Mouse (Mus musculus) erythroblast, adult 5-6 weeks (primary cell): Measurements from ENCODE around the gene Gdi2. TPM values are rescaled to one million over a fixed set of nuclear protein-coding genes. Genes with fewer than 3 reads are reported as not detected.

Experiments used
- ATAC-seq: replicated peaks from 2 replicates; pipeline ENCODE4 v1.8.0; 2016; ENCODE audit warnings: moderate number of reproducible peaks, mild to moderate bottlenecking, moderate TSS enrichment, inconsistent platforms; ENCODE audit not compliant: poor library complexity, low FRiP score, severe bottlenecking
- total RNA-seq, 2 experiments: library from RNA; stranded (forward) in 1 of 2; stranded (reverse) in 1 of 2; fragments of 150-400 nt in 1 of 2; fragments of 200-764, 138-1000 nt in 1 of 2; gene quantifications; 2 replicates each; pipeline versions ENCODE4 v1.2.3 to v1.2.4; 2015 to 2017; ENCODE audit warnings: low replicate concordance in 2 of 2

The Gdi2 gene
- total RNA-seq, 2 experiments from 2014 or later, result 125 to 130 TPM

- no peak for ATAC-seq
Observed at GRCm38 (mm10) chr13:3544077-3544874, 6.4 kb downstream of the Gdi2 start.

GRCm38 (mm10) chr13:3544925-3545324 lies 7.1 kb downstream of the Gdi2 start:
- ATAC-seq, result peak; percentile 88

GRCm38 (mm10) chr13:3547410-3547809 lies 9.5 kb downstream of the Gdi2 start:
- ATAC-seq, result no peak

- no peak for ATAC-seq
Observed at GRCm38 (mm10) chr13:3547856-3548255, 10.0 kb downstream of the Gdi2 start.

- ATAC-seq, result no peak
Observed at GRCm38 (mm10) chr13:3563130-3563529, 25.3 kb downstream of the Gdi2 start.

- ATAC-seq, result no peak
Observed at GRCm38 (mm10) chr13:3563953-3564352, 26.1 kb downstream of the Gdi2 start.

GRCm38 (mm10) chr13:3590789-3591188 lies 52.9 kb downstream of the Gdi2 start:
- no peak for ATAC-seq

GRCm38 (mm10) chr13:3594311-3594710 lies 56.4 kb downstream of the Gdi2 start:
- no peak for ATAC-seq

- ATAC-seq, result no peak
Observed at GRCm38 (mm10) chr13:3596232-3596631, 58.4 kb downstream of the Gdi2 start.

GRCm38 (mm10) chr13:3609780-3610117 lies 71.9 kb downstream of the Gdi2 start:
- ATAC-seq, result peak; percentile 64; the same call in 1 of the 2 replicates

- ATAC-seq, result peak; percentile 35
Observed at GRCm38 (mm10) chr13:3610118-3610794, 72.4 kb downstream of the Gdi2 start.

GRCm38 (mm10) chr13:3610795-3611438 lies 73.1 kb downstream of the Gdi2 start, which contains the start of gene Fam208b:
Gene Fam208b, minus strand, starts transcription at chr13:3611108.
- peak; percentile 99 for ATAC-seq

Other genes with a start within 250 kb of the Gdi2 start
- 12.7 and 34.0 TPM in 2 replicates for gene Fam208b, start 73.0 kb downstream of the Gdi2 start, total RNA-seq (2015; ENCODE audit: low replicate concordance)
- 9.8 and 13.7 TPM in 2 replicates for gene Fam208b, start 73.0 kb downstream of the Gdi2 start, total RNA-seq (2017; ENCODE audit: low replicate concordance)
- 0.42 and 2.5 TPM in 2 replicates for gene Asb13, start 96.0 kb downstream of the Gdi2 start, total RNA-seq (2015; ENCODE audit: low replicate concordance)
- 2.6 TPM in 1 of 2 replicates, not detected in the other for gene Asb13, start 96.0 kb downstream of the Gdi2 start, total RNA-seq (2017; ENCODE audit: low replicate concordance)